Mouse (Mus musculus) bone marrow macrophage, adult 2 months (primary cell): ENCODE data around the gene Slc4a3.

Experiments used
- CTCF ChIP-seq: IDR thresholded peaks from 2 replicates; pipeline ENCODE4 v1.5.1; 2012; ENCODE audit warnings: low read depth, mild to moderate bottlenecking, low read length, moderate library complexity
- POLR2A ChIP-seq: IDR thresholded peaks from 2 replicates; pipeline ENCODE4 v1.6.1; 2012; ENCODE audit warnings: mild to moderate bottlenecking, low read depth, low read length, borderline replicate concordance

DNA sequence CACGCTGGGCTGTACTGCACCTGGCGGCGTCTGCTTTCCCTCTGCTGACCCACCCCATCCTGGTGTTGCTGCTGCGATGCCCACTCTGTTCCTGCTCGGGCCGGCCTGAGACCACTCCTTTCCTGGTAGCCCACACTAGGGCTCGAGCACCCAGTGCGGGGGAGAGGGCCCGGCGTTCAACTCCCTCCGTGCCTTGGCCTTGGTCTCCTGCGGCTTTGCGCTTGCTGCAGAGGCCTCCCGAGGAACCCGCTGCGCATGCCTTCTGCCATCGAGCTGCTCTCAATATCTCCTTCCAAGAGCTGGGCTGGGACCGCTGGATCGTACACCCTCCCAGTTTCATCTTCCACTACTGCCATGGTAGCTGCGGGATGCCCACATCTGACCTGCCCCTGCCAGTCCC is 36.5 kb upstream of the Slc4a3 start:
- TF ChIP-seq CTCF (no peak), POLR2A (no peak)
